Mouse (Mus musculus) urinary bladder, postnatal 36 days (tissue): ENCODE results near the gene Dhodh.
A peak's percentile ranks its signal among the peaks of the same experiment; 100 is the strongest.

Experiments used
- DNase-seq, 2 experiments: peaks; one replicate each; pipeline ENCODE4 v3.0.0; 2022; ENCODE audit warnings: low spot score in 2 of 2, mixed read lengths in 1 of 2

Gene Dhodh

GRCm38 (mm10) chr8:109608271-109609152 lies at the start of gene Dhodh:
Dhodh (minus strand) TSS chr8:109608673.
- peak; percentile 94 to 95 for DNase-seq

GRCm38 (mm10) chr8:109656860-109657259 lies 48.4 kb upstream of the Dhodh start:
- no peak for DNase-seq

DNA sequence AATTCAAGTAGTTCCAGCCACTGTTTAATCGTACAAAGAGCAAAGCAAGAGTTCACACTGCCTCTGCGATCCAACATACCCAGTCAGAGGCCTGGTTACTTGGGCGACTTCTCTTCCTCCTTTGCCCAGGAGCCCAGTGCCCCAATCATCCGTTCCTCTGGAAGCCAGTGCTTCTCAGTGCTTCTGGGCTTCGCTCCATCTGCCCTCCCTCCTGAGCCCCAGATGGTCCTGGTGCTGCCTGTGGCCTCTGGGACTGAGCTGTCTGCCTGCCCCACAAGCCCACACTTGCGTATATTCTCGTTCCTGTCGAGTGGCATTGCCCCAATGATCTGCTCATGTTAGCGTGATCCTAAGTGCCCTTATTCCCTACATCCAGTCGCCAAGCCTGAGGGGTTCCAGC lies 42.3 kb upstream of the Dhodh start:
- no peak for DNase-seq

- no peak for DNase-seq
Observed at GRCm38 (mm10) chr8:109648469-109648868, 40.0 kb upstream of the Dhodh start.

- no peak for DNase-seq
Observed at GRCm38 (mm10) chr8:109647331-109647730, 38.9 kb upstream of the Dhodh start.

GRCm38 (mm10) chr8:109641236-109641635 lies 32.8 kb upstream of the Dhodh start:
- DNase-seq, result no peak

- DNase-seq, result no peak
Observed at GRCm38 (mm10) chr8:109640410-109640809, 31.9 kb upstream of the Dhodh start.

DNA sequence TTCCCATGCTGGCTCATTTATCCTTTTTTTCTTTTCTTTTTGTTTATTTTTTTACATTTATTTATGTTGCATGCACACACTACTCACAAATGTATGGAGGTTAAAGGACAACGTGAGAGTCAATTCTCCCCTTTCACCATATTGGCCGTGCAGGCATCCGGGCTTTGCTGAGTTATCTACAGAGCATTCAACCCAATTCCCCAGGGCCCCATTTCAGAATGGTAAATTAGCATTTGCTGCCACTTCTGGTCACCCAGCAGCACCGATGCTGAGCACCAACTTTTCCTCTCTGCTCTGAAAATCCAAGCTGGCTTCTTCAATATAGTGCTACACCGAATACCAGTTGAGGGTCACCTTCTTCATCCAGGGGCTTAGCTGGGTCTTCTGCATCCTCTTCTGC lies 30.4 kb upstream of the Dhodh start:
- no peak for DNase-seq

GRCm38 (mm10) chr8:109635146-109635545 lies 26.7 kb upstream of the Dhodh start:
- no peak for DNase-seq

GRCm38 (mm10) chr8:109632498-109632897 lies 24.0 kb upstream of the Dhodh start:
- no peak for DNase-seq

DNA sequence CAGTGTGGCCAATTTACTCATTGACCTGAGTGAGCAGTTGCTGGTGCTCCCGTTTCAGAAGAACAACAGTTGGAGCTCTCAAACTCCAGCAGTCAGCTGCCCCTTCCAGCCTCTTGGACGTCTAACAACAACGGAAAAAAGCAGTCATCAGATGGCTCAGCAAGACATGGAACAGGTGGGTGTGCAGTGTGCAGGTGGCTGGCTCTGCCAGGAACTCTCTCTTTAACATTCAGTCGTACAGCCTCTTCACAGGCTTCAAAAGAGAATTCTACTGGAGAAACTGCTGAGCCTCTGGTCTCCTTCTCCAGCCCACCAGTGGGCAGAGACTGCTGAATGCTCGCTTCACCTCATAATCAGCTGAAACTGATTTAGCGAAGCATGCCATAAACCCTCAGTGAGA lies 20.2 kb upstream of the Dhodh start:
- no peak for DNase-seq

- DNase-seq, result no peak
Observed at GRCm38 (mm10) chr8:109615569-109615968, 7.1 kb upstream of the Dhodh start.

DNA sequence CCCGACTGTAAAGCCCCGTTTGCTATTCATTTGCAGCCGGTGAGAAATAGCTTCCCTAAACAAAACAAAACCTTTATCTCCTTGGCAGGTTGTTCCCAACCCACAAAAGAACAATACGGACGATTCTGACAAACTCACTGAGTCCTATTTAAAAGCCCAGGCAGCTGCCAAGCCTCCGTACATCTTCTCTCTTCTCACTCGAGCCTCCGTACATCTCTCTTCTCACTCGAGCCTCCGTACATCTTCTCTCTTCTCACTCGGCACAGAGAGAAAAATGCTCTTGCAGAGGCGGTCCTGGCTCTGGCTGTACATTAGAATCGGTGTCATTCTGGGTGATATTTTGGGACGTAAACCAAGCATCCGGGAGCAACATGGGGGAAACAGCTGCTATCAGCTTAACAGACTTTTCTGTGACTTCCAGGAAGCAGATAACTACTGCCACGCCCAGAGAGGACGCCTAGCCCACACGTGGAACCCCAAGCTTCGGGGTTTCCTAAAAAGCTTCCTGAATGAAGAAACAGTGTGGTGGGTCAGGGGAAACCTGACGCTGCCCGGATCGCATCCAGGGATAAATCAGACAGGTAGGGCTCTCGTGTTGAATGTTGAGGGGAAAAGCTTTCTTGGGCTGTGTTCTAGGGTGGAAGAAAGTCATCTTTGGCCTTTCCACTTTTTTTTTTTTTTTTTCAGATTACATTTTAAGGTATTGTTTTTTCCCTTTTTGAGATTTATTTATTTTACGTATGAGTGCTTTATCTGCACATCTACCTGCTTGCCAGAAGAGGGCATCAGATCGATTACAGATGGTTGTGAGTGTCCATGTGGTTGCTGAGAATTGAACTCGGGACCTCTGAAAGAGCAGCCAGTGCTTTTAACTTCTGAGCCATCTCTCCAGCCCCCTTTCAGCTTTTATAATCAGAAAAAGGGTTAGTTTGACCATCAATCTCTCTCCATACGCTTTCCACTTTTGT lies 6.1 kb upstream of the Dhodh start, which contains the start of gene Pkd1l3:
Gene Pkd1l3, plus strand, starts transcription at position 275 of the 968 bp plus-strand sequence.
- no peak for DNase-seq

- DNase-seq, result no peak
Observed at GRCm38 (mm10) chr8:109609153-109609502, 655 bp upstream of the Dhodh start.

DNA sequence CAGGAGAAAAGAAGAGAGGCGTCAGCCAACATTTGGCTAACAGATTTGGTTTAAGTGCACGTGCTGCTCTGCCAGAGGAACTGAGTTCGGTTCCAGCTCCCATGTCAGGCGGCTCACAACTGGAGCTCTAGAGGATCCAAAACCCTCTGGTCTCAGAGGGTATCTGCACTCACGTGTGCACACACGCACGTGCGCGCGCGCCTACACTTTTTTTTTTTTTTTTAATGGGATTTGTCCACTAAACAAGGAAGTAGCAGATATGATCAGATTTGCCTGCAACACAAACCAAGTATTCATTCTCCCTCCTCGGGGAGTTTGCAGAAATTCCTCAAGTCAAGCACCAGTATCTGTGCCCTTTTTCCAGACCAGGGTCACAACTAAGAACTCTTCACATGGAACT lies 823 bp downstream of the Dhodh start:
- DNase-seq, result no peak

DNA sequence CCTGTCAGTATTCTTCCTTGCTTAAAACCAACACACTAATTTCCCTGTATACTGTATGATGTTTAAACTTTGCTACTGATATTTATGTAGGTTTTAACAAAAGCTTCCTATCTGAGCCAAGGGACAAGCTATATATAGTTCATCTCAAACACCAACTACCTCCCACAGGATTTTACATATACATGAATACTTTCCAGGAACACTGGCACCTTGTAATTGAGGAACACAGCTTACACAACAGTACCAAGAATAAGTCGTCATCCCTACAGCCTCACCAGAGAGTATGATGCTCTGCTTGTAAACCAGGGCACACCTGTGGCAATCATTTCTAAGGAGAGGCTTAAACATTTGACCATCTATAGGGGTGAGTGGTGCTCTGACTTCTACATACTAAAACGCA lies 1.7 kb downstream of the Dhodh start:
- DNase-seq, result no peak

GRCm38 (mm10) chr8:109595854-109596253 lies 12.6 kb downstream of the Dhodh start:
- peak in 1 of 2 experiments; percentile 50 for DNase-seq

- DNase-seq, result no peak
Observed at GRCm38 (mm10) chr8:109593117-109593788, 15.2 kb downstream of the Dhodh start.

- DNase-seq, result no peak
Observed at GRCm38 (mm10) chr8:109592164-109592563, 16.3 kb downstream of the Dhodh start.

- DNase-seq, result no peak
Observed at GRCm38 (mm10) chr8:109591367-109591766, 17.1 kb downstream of the Dhodh start.

GRCm38 (mm10) chr8:109590901-109591300 lies 17.6 kb downstream of the Dhodh start:
- DNase-seq, result no peak

- peak; percentile 68 to 75 for DNase-seq
Observed at GRCm38 (mm10) chr8:109586972-109587504, 21.4 kb downstream of the Dhodh start.
